Mouse (Mus musculus) activated CD4-positive, CD25-positive, alpha-beta regulatory T cell, adult 4 months (primary cell): ENCODE data around the gene Rmdn3. TPM values are rescaled to one million over a fixed set of nuclear protein-coding genes. Genes with fewer than 3 reads are reported as not detected.

ENCODE experiments used
- ATAC-seq: one replicate; pipeline ENCODE4 v1.8.0; 2017
- polyA plus RNA-seq, 2 experiments: library from polyadenylated mRNA; unstranded; fragments of 100-300 nt; shearing (Covaris generic); gene quantifications; one replicate each; pipeline ENCODE4 v1.2.1; 2017

Rmdn3 gene
- polyA plus RNA-seq, 2 experiments from 2014 or later = 10.5 to 15.3 TPM

- ATAC-seq = peak; percentile 52
Observed at GRCm38 (mm10) chr2:119166901-119167865, 10.3 kb upstream of the Rmdn3 start, which contains the start of gene Gchfr. TSS of gene Gchfr (plus strand) at chr2:119167773.

GRCm38 (mm10) chr2:119165401-119165800 is 8.6 kb upstream of the Rmdn3 start:
- no peak for ATAC-seq

GRCm38 (mm10) chr2:119163999-119164398 is 7.2 kb upstream of the Rmdn3 start:
- no peak for ATAC-seq

- ATAC-seq = no peak
Observed at GRCm38 (mm10) chr2:119163135-119163534, 6.3 kb upstream of the Rmdn3 start.

- no peak for ATAC-seq
Observed at GRCm38 (mm10) chr2:119161247-119161646, 4.4 kb upstream of the Rmdn3 start.

GRCm38 (mm10) chr2:119157836-119158235 is 1.0 kb upstream of the Rmdn3 start:
- no peak for ATAC-seq

GRCm38 (mm10) chr2:119156081-119156680 is 653 bp downstream of the Rmdn3 start:
- peak; percentile 33 for ATAC-seq

- ATAC-seq = no peak
Observed at GRCm38 (mm10) chr2:119155388-119155787, 1.4 kb downstream of the Rmdn3 start.

- no peak for ATAC-seq
Observed at GRCm38 (mm10) chr2:119154683-119155082, 2.2 kb downstream of the Rmdn3 start.

GRCm38 (mm10) chr2:119152255-119152654 is 4.6 kb downstream of the Rmdn3 start:
- ATAC-seq = no peak

- no peak for ATAC-seq
Observed at GRCm38 (mm10) chr2:119147775-119148174, 9.1 kb downstream of the Rmdn3 start.

GRCm38 (mm10) chr2:119147160-119147678 is 9.6 kb downstream of the Rmdn3 start:
- ATAC-seq = no peak

GRCm38 (mm10) chr2:119146435-119146834 is 10.4 kb downstream of the Rmdn3 start:
- no peak for ATAC-seq

- ATAC-seq = no peak
Observed at GRCm38 (mm10) chr2:119145199-119145598, 11.6 kb downstream of the Rmdn3 start.

GRCm38 (mm10) chr2:119136346-119136898 is 20.4 kb downstream of the Rmdn3 start:
- ATAC-seq = no peak

GRCm38 (mm10) chr2:119113121-119113925 is 43.5 kb downstream of the Rmdn3 start:
- no peak for ATAC-seq

GRCm38 (mm10) chr2:119112438-119113112 is 44.3 kb downstream of the Rmdn3 start, which contains the start of gene Rad51:
TSS of gene Rad51 (plus strand) at chr2:119112793.
- peak; percentile 93 for ATAC-seq

- no peak for ATAC-seq
Observed at GRCm38 (mm10) chr2:119111060-119111459, 45.8 kb downstream of the Rmdn3 start.

- no peak for ATAC-seq
Observed at GRCm38 (mm10) chr2:119108554-119108953, 48.3 kb downstream of the Rmdn3 start.

GRCm38 (mm10) chr2:119106583-119106982 is 50.3 kb downstream of the Rmdn3 start:
- ATAC-seq = no peak

- ATAC-seq = no peak
Observed at GRCm38 (mm10) chr2:119101552-119101951, 55.3 kb downstream of the Rmdn3 start.
